Mouse (Mus musculus) heart, adult 11 months (tissue): Measurements from ENCODE around the gene Ncmap.
"Not testable (repeated sequence)": the region's sequence is repeated elsewhere in the genome, so short reads cannot be mapped to it uniquely, and the experiment has no call there.

Experiments
- DNase-seq: peaks from one replicate; pipeline ENCODE4 v3.0.0; 2022

Ncmap gene

GRCm38 (mm10) chr4:135396303-135396702, 1.7 kb downstream of the Ncmap start:
- no peak for DNase-seq

- DNase-seq, result no peak
These were observed 2.7 kb downstream of the Ncmap start for GRCm38 (mm10) chr4:135395375-135395774.

GRCm38 (mm10) chr4:135394666-135395065, 3.4 kb downstream of the Ncmap start:
- DNase-seq, result no peak

GRCm38 (mm10) chr4:135393381-135393780, 4.6 kb downstream of the Ncmap start:
- DNase-seq, result no peak

GRCm38 (mm10) chr4:135392801-135393200, 5.2 kb downstream of the Ncmap start:
- no peak for DNase-seq

GRCm38 (mm10) chr4:135391014-135391413, 7.0 kb downstream of the Ncmap start:
- no peak for DNase-seq

GRCm38 (mm10) chr4:135385614-135386013, 12.4 kb downstream of the Ncmap start:
- DNase-seq, result no peak

- no peak for DNase-seq
These were observed 15.7 kb downstream of the Ncmap start for GRCm38 (mm10) chr4:135382316-135382715.

GRCm38 (mm10) chr4:135381355-135381754, 16.7 kb downstream of the Ncmap start:
- DNase-seq, result no peak

- no peak for DNase-seq
These were observed 20.8 kb downstream of the Ncmap start for GRCm38 (mm10) chr4:135377241-135377640.

- DNase-seq, result no peak
These were observed 22.6 kb downstream of the Ncmap start for GRCm38 (mm10) chr4:135375444-135375843.

- DNase-seq, result no peak
These were observed 24.7 kb downstream of the Ncmap start for GRCm38 (mm10) chr4:135373299-135373698.

- no peak for DNase-seq
These were observed 27.7 kb downstream of the Ncmap start for GRCm38 (mm10) chr4:135370372-135370771.

GRCm38 (mm10) chr4:135362828-135363227, 35.2 kb downstream of the Ncmap start:
- DNase-seq, result no peak

GRCm38 (mm10) chr4:135361722-135362121, 36.3 kb downstream of the Ncmap start:
- DNase-seq, result no peak

- peak; percentile 81 for DNase-seq
These were observed 39.3 kb downstream of the Ncmap start for GRCm38 (mm10) chr4:135358736-135359135.

GRCm38 (mm10) chr4:135357221-135357920, 40.7 kb downstream of the Ncmap start:
- DNase-seq, result peak; percentile 86

GRCm38 (mm10) chr4:135355886-135356550, 42.0 kb downstream of the Ncmap start:
- DNase-seq, result no peak

GRCm38 (mm10) chr4:135354751-135355150, 43.3 kb downstream of the Ncmap start:
- not testable (repeated sequence) for DNase-seq

- DNase-seq, result peak; percentile 90
These were observed 44.1 kb downstream of the Ncmap start for GRCm38 (mm10) chr4:135353794-135354450.

- DNase-seq, result peak; percentile 100
These were observed 44.8 kb downstream of the Ncmap start, which contains the start of gene Srrm1 for GRCm38 (mm10) chr4:135353066-135353793. TSS of gene Srrm1 (minus strand) at chr4:135353321.

- DNase-seq, result no peak
These were observed 45.5 kb downstream of the Ncmap start for GRCm38 (mm10) chr4:135352326-135353065.
